Mouse (Mus musculus) lung, adult 2 months (tissue): ENCODE data around the gene Plekhh3. TPM values are rescaled to one million over a fixed set of nuclear protein-coding genes. Genes with fewer than 3 reads are reported as not detected.
"Not testable (repeated sequence)": the region's sequence is repeated elsewhere in the genome, so short reads cannot be mapped to it uniquely, and the experiment has no call there.

Source experiments
- DNase-seq: peaks from one replicate; pipeline ENCODE4 v3.0.0; 2022
- H3K4me1 ChIP-seq: fragments of 200-500 bp; 2 replicates; pipeline ENCODE4 v1.6.1; 2011; ENCODE audit warnings: low read length; ENCODE audit not compliant: control insufficient read depth, insufficient read depth
- H3K4me3 ChIP-seq: fragments of 200-500 bp; replicated peaks from 2 replicates; pipeline ENCODE3; 2011; ENCODE audit warnings: low read depth, mild to moderate bottlenecking, control low read depth, low read length; ENCODE audit errors: extremely low read depth
- CTCF ChIP-seq: fragments of 200-500 bp; IDR thresholded peaks from 2 replicates; pipeline ENCODE4 v1.5.1; 2011; ENCODE audit warnings: mild to moderate bottlenecking, low read length, control low read depth; ENCODE audit not compliant: insufficient read depth
- POLR2A ChIP-seq: fragments of 200-500 bp; IDR thresholded peaks from 2 replicates; pipeline ENCODE4 v1.6.1; 2011; ENCODE audit warnings: low read depth, mild to moderate bottlenecking, control low read depth, low read length, borderline replicate concordance; ENCODE audit errors: extremely low read depth
- WGBS: fragments of 180-500 bp; shearing (Covaris S2); methylation state at CpG from one replicate; pipeline ENCODE4 v1.1.7; 2018; 5-methylcytosine and 5-hydroxymethylcytosine counted together
- polyA plus RNA-seq: library from polyadenylated mRNA; depleted of rRNA; stranded (reverse); fragments of >200 nt; gene quantifications from 2 replicates; pipeline ENCODE4 v1.2.3, GENCODE M21; 2012; rRNA removed

Plekhh3 gene
- polyA plus RNA-seq, 1 experiment: 41.2 TPM

DNA sequence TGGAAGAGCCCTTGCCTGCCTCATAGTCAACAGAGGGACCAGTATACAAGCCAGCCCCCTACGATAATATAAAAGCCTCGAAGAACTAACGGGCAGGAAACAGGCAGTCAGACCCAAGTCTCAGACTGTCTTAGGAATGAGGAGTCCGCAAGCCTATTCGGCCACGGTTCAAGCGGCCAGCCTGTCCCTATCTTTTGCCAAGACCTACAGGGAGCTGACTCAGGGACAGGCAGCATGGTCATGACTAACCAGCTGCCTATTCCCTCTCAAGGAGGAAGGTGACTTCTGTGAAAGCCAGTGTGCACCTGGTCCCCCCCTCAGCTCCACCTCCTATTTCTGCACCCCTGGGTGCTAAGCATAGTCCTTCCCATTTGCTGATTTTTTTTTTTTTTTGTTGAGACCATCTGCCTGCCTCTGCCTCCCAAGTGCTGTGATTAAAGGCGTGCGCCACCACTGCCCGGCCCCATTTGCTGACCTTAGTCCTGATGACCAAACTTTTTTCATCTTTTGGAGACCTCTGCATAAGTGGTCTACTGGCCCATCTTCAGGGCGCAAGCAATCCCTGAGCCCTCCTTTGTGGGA, 42.1 kb downstream of the Plekhh3 start:
- 80% methylated on average over 11 of the region's 11 CpGs for WGBS
- TF ChIP-seq POLR2A: no peak
- no peak for TF ChIP-seq CTCF
- no peaks in the 10 kb centered on the region for H3K4me1 ChIP-seq
- no peak overlapping the region for H3K4me3 ChIP-seq
- no peak for DNase-seq

GRCm38 (mm10) chr11:101127075-101127474, 44.1 kb downstream of the Plekhh3 start:
- 100% methylated on average over 1 of the region's 1 CpGs for WGBS
- TF ChIP-seq POLR2A: no peak
- TF ChIP-seq CTCF: no peak

DNA sequence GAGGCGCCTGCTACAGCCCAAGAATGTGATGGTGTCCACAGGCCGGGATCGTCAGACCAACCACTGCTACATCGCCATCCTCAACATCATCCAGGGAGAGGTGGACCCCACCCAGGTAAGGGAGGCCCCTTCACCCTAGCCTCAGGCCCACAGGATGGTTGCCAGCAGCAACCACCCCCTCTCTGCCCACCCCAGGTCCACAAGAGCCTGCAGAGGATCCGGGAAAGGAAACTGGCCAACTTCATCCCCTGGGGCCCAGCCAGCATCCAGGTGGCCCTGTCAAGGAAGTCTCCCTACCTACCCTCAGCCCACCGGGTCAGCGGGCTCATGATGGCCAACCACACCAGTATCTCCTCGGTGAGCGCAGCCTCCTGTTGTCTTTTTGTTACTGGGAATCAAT, 46.1 kb downstream of the Plekhh3 start:
- H3K4me1 ChIP-seq, DNase-seq, H3K4me3 ChIP-seq: not testable (repeated sequence)
- WGBS: 97% methylated on average over 9 of the region's 9 CpGs

More at GRCm38 (mm10) chr11:101127075-101127474, 44.1 kb downstream of the Plekhh3 start:
- no peak overlapping the region for H3K4me3 ChIP-seq
- DNase-seq: no peak
- H3K4me1 ChIP-seq: no peaks in the 10 kb centered on the region

GRCm38 (mm10) chr11:101124494-101124893, 46.7 kb downstream of the Plekhh3 start:
- DNase-seq, H3K4me1 ChIP-seq, H3K4me3 ChIP-seq: not testable (repeated sequence)
- 94% methylated on average over 8 of the region's 8 CpGs for whole genome bisulfite sequencing

GRCm38 (mm10) chr11:101120545-101121188, 50.5 kb downstream of the Plekhh3 start:
- TF ChIP-seq CTCF (no peak), POLR2A (no peak)
- Histone ChIP-seq H3K4me1 (peaks cover 7% of the 10 kb centered on the region), H3K4me3 (peak overlapping the region; percentile 74)
- 18% methylated on average over 19 of the region's 19 CpGs for WGBS
- no peak for DNase-seq

- Histone ChIP-seq H3K4me1 (peaks cover 7% of the 10 kb centered on the region), H3K4me3 (peak within 1 kb of the TSS; percentile 77)
- under 1% methylated on average over 61 of the region's 61 CpGs for WGBS
- no peak for TF ChIP-seq CTCF
- TF ChIP-seq POLR2A: peak; percentile 87
- DNase-seq: peak; percentile 97
Measured at GRCm38 (mm10) chr11:101119761-101120544, 51.2 kb downstream of the Plekhh3 start, which contains the start of the genes Retreg3 and Tubg1. Gene Retreg3, minus strand, starts transcription at chr11:101119893. Gene Tubg1, plus strand, starts transcription at chr11:101119938.

GRCm38 (mm10) chr11:101119131-101119760, 51.9 kb downstream of the Plekhh3 start:
- peaks cover 7% of the 10 kb centered on the region for H3K4me1 ChIP-seq
- TF ChIP-seq CTCF: no peak
- no peak for DNase-seq
- H3K4me3 ChIP-seq: peak overlapping the region; percentile 77
- under 1% methylated on average over 39 of the region's 39 CpGs for WGBS

GRCm38 (mm10) chr11:101118105-101118504, 53.0 kb downstream of the Plekhh3 start:
- peaks cover 7% of the 10 kb centered on the region for H3K4me1 ChIP-seq
- WGBS: 7% methylated on average over 4 of the region's 4 CpGs
- H3K4me3 ChIP-seq: peak overlapping the region; percentile 25
- no peak for DNase-seq
- TF ChIP-seq CTCF (no peak), POLR2A (no peak)

GRCm38 (mm10) chr11:101115564-101115963, 55.6 kb downstream of the Plekhh3 start:
- peaks cover 9% of the 10 kb centered on the region for H3K4me1 ChIP-seq
- WGBS: 48% methylated on average over 2 of the region's 2 CpGs
- TF ChIP-seq POLR2A (no peak), CTCF (no peak)
- DNase-seq: no peak
- H3K4me3 ChIP-seq: no peak overlapping the region

Other genes starting within 250 kb of the Plekhh3 start
- gene Stat3, start 231.8 kb downstream of the Plekhh3 start, polyA plus RNA-seq: 115 and 147 TPM in 2 replicates
- gene Cavin1, start 200.5 kb downstream of the Plekhh3 start, polyA plus RNA-seq: 270 and 280 TPM in 2 replicates
- 81.9 and 102 TPM in 2 replicates for gene Atp6v0a1, start 161.9 kb downstream of the Plekhh3 start, polyA plus RNA-seq
- gene Naglu, start 101.3 kb downstream of the Plekhh3 start, polyA plus RNA-seq: 32.2 and 33.5 TPM in 2 replicates
- gene Hsd17b1, start 92.9 kb downstream of the Plekhh3 start, polyA plus RNA-seq: 0.17 and 0.29 TPM in 2 replicates
- gene Coasy, start 88.8 kb downstream of the Plekhh3 start, polyA plus RNA-seq: 40.2 and 43.9 TPM in 2 replicates
- gene Mlx, start 84.1 kb downstream of the Plekhh3 start, polyA plus RNA-seq: 25.5 and 47.0 TPM in 2 replicates
- 1.5 and 2.1 TPM in 2 replicates for gene Psmc3ip, start 75.9 kb downstream of the Plekhh3 start, polyA plus RNA-seq
- 47.6 and 58.8 TPM in 2 replicates for gene Retreg3, start 51.5 kb downstream of the Plekhh3 start, polyA plus RNA-seq
- gene Tubg1, start 51.4 kb downstream of the Plekhh3 start, polyA plus RNA-seq: 10.7 and 14.4 TPM in 2 replicates
- gene Tubg2, start 15.4 kb downstream of the Plekhh3 start, polyA plus RNA-seq: 2.4 and 3.2 TPM in 2 replicates
- 2.6 and 2.7 TPM in 2 replicates for gene Cntnap1, start 828 bp downstream of the Plekhh3 start, polyA plus RNA-seq
- 0.45 and 0.62 TPM in 2 replicates for gene Ccr10, start 4.1 kb upstream of the Plekhh3 start, polyA plus RNA-seq
- 38.9 and 50.1 TPM in 2 replicates for gene Ezh1, start 55.1 kb upstream of the Plekhh3 start, polyA plus RNA-seq
- 710 and 828 TPM in 2 replicates for gene Ramp2, start 74.7 kb upstream of the Plekhh3 start, polyA plus RNA-seq
- 82.9 and 97.4 TPM in 2 replicates for gene Vps25, start 82.4 kb upstream of the Plekhh3 start, polyA plus RNA-seq
- gene Wnk4, start 89.2 kb upstream of the Plekhh3 start, polyA plus RNA-seq: 6.5 and 10.4 TPM in 2 replicates
- 0.22 and 0.59 TPM in 2 replicates for gene Cntd1, start 107.7 kb upstream of the Plekhh3 start, polyA plus RNA-seq
- 194 and 283 TPM in 2 replicates for gene Coa3, start 107.8 kb upstream of the Plekhh3 start, polyA plus RNA-seq
- gene Becn1, start 130.9 kb upstream of the Plekhh3 start, polyA plus RNA-seq: 70.3 and 97.9 TPM in 2 replicates
- gene Psme3, start 144.9 kb upstream of the Plekhh3 start, polyA plus RNA-seq: 30.6 and 40.4 TPM in 2 replicates
- gene Aoc2, start 153.7 kb upstream of the Plekhh3 start, polyA plus RNA-seq: 3.3 and 3.6 TPM in 2 replicates
- 11.5 and 15.3 TPM in 2 replicates for gene Aoc3, start 159.3 kb upstream of the Plekhh3 start, polyA plus RNA-seq
- gene G6pc, start 196.2 kb upstream of the Plekhh3 start, polyA plus RNA-seq: 0.13 TPM in 1 of 2 replicates, not detected in the other
- 20.5 and 20.9 TPM in 2 replicates for gene Aarsd1, start 246.3 kb upstream of the Plekhh3 start, polyA plus RNA-seq